ENCODE assay signal across 26 mouse cellular contexts in the genomic region with DNA sequence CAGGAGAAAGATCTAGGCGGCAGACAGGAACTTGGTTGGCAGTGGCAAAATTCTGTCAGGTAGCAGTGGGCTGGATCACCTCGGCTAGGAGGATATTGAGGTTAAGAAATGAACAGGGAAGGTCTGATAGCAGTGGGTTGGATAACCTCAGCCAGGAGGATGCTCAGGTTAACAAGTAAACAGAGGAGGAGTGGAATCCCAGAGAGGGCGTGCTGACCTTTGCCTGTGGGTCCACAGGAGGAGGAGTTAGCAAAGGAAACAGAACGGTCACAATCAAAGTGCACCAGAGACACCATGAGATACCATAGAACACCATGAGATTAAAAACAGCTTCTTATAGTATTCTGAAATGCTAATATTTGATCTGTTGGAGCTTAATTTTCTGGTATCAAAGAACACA. TPM values are rescaled to one million over a fixed set of nuclear protein-coding genes. Genes with fewer than 3 reads are reported as not detected.
DNase-seq lines count a peak whose midpoint lies in the region; ATAC-seq and TF ChIP-seq lines count a peak whose summit lies in the region.
"Had no signal": no experiment of that assay in that cellular context is flagged by ENCODE, and none has a peak within 500 bp of the region (broad histone marks: within the 10 kb centered on the region; RNA-seq: fewer than 3 reads in every experiment).

No protein-coding gene starts in this region.

- H3K27me3 ChIP-seq in kidney, embryonic 16.5 days (ENCODE audit: insufficient read depth, low read length) = no peaks in the 10 kb centered on the region
- no peaks in the 10 kb centered on the region for H3K27me3 ChIP-seq in limb, embryonic 10.5 days (ENCODE audit: low read depth, poor library complexity, severe bottlenecking)
- no peaks in the 10 kb centered on the region for H3K27me3 ChIP-seq in liver, postnatal 0 days (ENCODE audit: insufficient read depth, low read length)
- H3K27me3 ChIP-seq: CH12.LX; embryonic facial prominence, embryonic 13.5 days; hindbrain, embryonic 15.5 days; limb, embryonic 12.5 days; midbrain, embryonic 12.5 days had no signal

- WGBS in kidney, embryonic 16.5 days = 51% methylated on average over 4 of the region's 4 CpGs
- 82% methylated on average over 4 of the region's 4 CpGs for WGBS in limb, embryonic 10.5 days
- 62% methylated on average over 4 of the region's 4 CpGs for WGBS in liver, postnatal 0 days (ENCODE audit: insufficient replicate concordance)

- no peak overlapping the region for H3K4me3 ChIP-seq in kidney, embryonic 16.5 days (ENCODE audit: low read length)
- no peak overlapping the region for H3K4me3 ChIP-seq in limb, embryonic 10.5 days
- H3K4me3 ChIP-seq in liver, postnatal 0 days (ENCODE audit: low read depth, low read length) = no peak overlapping the region
- H3K4me3 ChIP-seq: embryonic facial prominence, embryonic 13.5 days; erythroblast, embryonic 14.5 days; gastrocnemius, adult 2 months; hindbrain, embryonic 15.5 days; limb, embryonic 12.5 days; midbrain, embryonic 12.5 days had no signal

- no peak overlapping the region for H3K4me2 ChIP-seq in kidney, embryonic 16.5 days (replicated peaks; ENCODE audit: low read depth, low read length)
- H3K4me2 ChIP-seq in liver, postnatal 0 days (ENCODE audit: low read depth, low read length) = no peak overlapping the region
- H3K4me2 ChIP-seq: embryonic facial prominence, embryonic 13.5 days; hindbrain, embryonic 15.5 days; limb, embryonic 12.5 days; midbrain, embryonic 12.5 days had no signal

- no peak overlapping the region for H3K9ac ChIP-seq in kidney, embryonic 16.5 days (replicated peaks; ENCODE audit: low read length)
- H3K9ac ChIP-seq in liver, postnatal 0 days (replicated peaks) = no peak overlapping the region
- H3K9ac ChIP-seq: embryonic facial prominence, embryonic 13.5 days; hindbrain, embryonic 15.5 days; limb, embryonic 12.5 days; midbrain, embryonic 12.5 days had no signal

- no peak for TF ChIP-seq EP300 in liver, postnatal 0 days (IDR thresholded peaks at IDR 0.05; ENCODE audit: low read depth)

- H3K4me1 ChIP-seq in kidney, embryonic 16.5 days (ENCODE audit: insufficient read depth, low read length) = peaks cover 30% of the 10 kb centered on the region
- no peaks in the 10 kb centered on the region for H3K4me1 ChIP-seq in limb, embryonic 10.5 days
- no peaks in the 10 kb centered on the region for H3K4me1 ChIP-seq in liver, postnatal 0 days (ENCODE audit: insufficient read depth)
- H3K4me1 ChIP-seq: embryonic facial prominence, embryonic 13.5 days; hindbrain, embryonic 15.5 days; limb, embryonic 12.5 days; midbrain, embryonic 12.5 days had no signal

- ATAC-seq in kidney, embryonic 16.5 days (ENCODE audit: low FRiP score, low TSS enrichment) = peak; percentile 29; the same call in 1 of the 2 replicates
- peak; percentile 85 for ATAC-seq in liver, postnatal 0 days
- ATAC-seq: forebrain, embryonic 14.5 days had no signal

- peak; percentile 15 for DNase-seq in testis, postnatal 10 days (ENCODE audit: low spot score)
- no peak for DNase-seq in testis, postnatal 14 days (ENCODE audit: low spot score)
- peak; percentile 19 for DNase-seq in limb, embryonic 10.5 days (ENCODE audit: low spot score)
- DNase-seq in liver, postnatal 0 days = peak; percentile 37
- DNase-seq in adrenal gland, postnatal 14 days = no peak
- DNase-seq in thymus, adult 18-20 months = no peak
- no peak for DNase-seq in cerebellum, postnatal 36 days
- DNase-seq: B cell, adult 2 months; cerebellum, adult 2 months; cerebellum, postnatal 25 days; embryo, embryonic 11 days; gastrocnemius, adult 2 months; heart, postnatal 4 days; lung, adult 2 months had no signal

- peak overlapping the region; percentile 63; the same call in 1 of the 2 replicates for H3K27ac ChIP-seq in kidney, embryonic 16.5 days (ENCODE audit: low read length)
- no peak overlapping the region for H3K27ac ChIP-seq in limb, embryonic 10.5 days
- H3K27ac ChIP-seq in liver, postnatal 0 days (ENCODE audit: low read depth) = no peak overlapping the region
- H3K27ac ChIP-seq: embryonic facial prominence, embryonic 13.5 days; gastrocnemius, adult 2 months; hindbrain, embryonic 15.5 days; limb, embryonic 12.5 days; midbrain, embryonic 12.5 days had no signal

- no peak for TF ChIP-seq CTCF in liver, postnatal 0 days (IDR thresholded peaks at IDR 0.05; ENCODE audit: low read depth)

- no peaks in the 10 kb centered on the region for H3K9me3 ChIP-seq in kidney, embryonic 16.5 days (ENCODE audit: low read length)
- no peaks in the 10 kb centered on the region for H3K9me3 ChIP-seq in limb, embryonic 10.5 days (replicated peaks)
- H3K9me3 ChIP-seq in liver, postnatal 0 days (ENCODE audit: low read length) = no peaks in the 10 kb centered on the region
- H3K9me3 ChIP-seq: embryonic facial prominence, embryonic 13.5 days; G1E; hindbrain, embryonic 15.5 days; limb, embryonic 12.5 days; midbrain, embryonic 12.5 days had no signal

- no peaks in the 10 kb centered on the region for H3K36me3 ChIP-seq in kidney, embryonic 16.5 days (ENCODE audit: insufficient read depth, low read length)
- H3K36me3 ChIP-seq in limb, embryonic 10.5 days = no peaks in the 10 kb centered on the region
- no peaks in the 10 kb centered on the region for H3K36me3 ChIP-seq in liver, postnatal 0 days (replicated peaks; ENCODE audit: insufficient read depth, low read length)
- H3K36me3 ChIP-seq: embryonic facial prominence, embryonic 13.5 days; G1E; hindbrain, embryonic 15.5 days; limb, embryonic 12.5 days; midbrain, embryonic 12.5 days had no signal

RNA-seq across cellular contexts. Expression of a gene that starts 38.6 kb away (rescaled TPM):
- 57.6 and 64.0 TPM in 2 replicates for polyA plus RNA-seq in kidney, embryonic 16.5 days (2015; fragmentation: Nextera tagmentation; extraction: Ambion mirVana)
- polyA plus RNA-seq in limb, embryonic 10.5 days (2016; fragmentation: Nextera tagmentation; extraction: Ambion mirVana) = 0.73 and 1.3 TPM in 2 replicates
- polyA plus RNA-seq in liver, postnatal 0 days (2015; fragmentation: Nextera tagmentation; extraction: Ambion mirVana) = 1.2 and 1.5 TPM in 2 replicates
- total RNA-seq in adrenal gland, postnatal 14 days (2021) = 0.04 and 0.33 TPM in 2 replicates
- total RNA-seq: CH12.LX; megakaryocyte, adult 5-6 weeks had no signal
- polyA plus RNA-seq: adrenal gland, adult 2 months; erythroblast, embryonic 14.5 days; G1E; small intestine, adult 2 months had no signal

Comparison
In these comparisons a context has a peak if more than half of its experiments do, and no peak if none do; other contexts are left out.
1. DNase-seq: peak in testis, postnatal 10 days (single experiment), limb, embryonic 10.5 days (single experiment) and liver, postnatal 0 days (single experiment); none in testis, postnatal 14 days (single experiment), adrenal gland, postnatal 14 days (single experiment), thymus, adult 18-20 months (0 of 2) and cerebellum, postnatal 36 days (0 of 2).
2. RNA of a gene that starts 38.6 kb away (polyA plus RNA-seq): 57.6 to 64.0 TPM in kidney, embryonic 16.5 days; 1.2 to 1.5 TPM in liver, postnatal 0 days and 0.73 to 1.3 TPM in limb, embryonic 10.5 days; every median in the first group is over 10 times any median in the second.